Mouse (Mus musculus): ENCODE results near the gene Spa17.

Gene Spa17

GRCm38 (mm10) chr9:37615220-37615619 lies 1.7 kb upstream of the Spa17 start:
- DNase-seq: no peak

DNA sequence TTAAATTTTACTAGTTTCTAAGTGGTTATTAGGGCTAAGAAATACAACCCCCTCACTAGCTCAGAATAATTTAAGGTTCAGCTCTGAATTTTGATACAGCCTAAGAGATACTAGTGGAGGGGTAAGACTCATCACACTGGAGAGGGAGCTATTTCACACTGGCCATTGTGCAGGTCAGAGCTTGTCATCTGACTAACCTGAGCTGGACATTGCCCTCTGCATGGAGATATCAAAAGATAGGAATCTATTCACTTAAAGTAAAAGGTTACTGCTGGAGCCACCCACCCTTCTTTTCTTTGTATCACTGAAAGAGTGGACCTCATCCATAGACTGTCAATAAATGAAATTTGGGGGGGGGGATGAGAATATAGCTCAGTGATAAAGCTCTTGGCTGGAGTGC lies 794 bp upstream of the Spa17 start:
- DNase-seq: no peak

DNA sequence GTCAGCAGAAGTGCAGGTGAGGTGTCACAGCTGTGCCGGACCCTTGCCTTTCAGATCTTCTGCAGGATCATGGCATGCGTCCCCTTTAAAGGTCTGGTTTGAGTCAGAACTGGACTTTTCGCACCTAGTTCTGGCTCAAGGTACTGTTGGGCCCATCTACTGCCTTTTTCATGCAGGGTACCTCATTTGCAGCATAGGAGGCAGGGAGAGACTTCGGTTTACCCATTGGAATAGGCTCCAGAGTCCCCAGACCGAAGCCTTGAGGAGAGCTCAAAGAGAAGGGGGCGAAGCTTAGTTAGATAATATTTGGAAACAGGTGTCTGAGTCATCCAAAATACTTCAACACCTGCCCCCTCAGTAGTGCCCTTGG lies 374 bp upstream of the Spa17 start:
- no peak for DNase-seq

DNA sequence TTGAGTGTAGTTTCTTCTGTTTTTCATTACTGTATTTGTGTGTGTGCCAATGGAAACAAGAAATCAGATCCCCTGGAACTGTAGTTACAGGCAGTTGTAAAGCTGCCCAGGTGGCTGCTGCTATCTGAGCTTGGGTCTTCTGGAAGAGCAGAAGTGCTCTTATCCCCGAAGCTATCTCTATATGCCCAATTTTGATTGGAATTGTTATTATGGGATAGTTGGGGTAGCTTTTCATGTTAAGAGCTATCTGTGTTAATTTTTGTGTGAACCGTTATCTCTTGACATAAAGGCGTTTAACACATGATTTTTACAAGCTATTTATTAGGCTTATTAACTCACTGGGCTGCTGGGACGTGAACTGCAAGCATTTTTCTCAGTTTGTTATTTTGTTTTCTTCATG lies 4.0 kb downstream of the Spa17 start:
- DNase-seq: no peak

GRCm38 (mm10) chr9:37605089-37605488 lies 8.4 kb downstream of the Spa17 start:
- DNase-seq: no peak

GRCm38 (mm10) chr9:37600538-37601205 lies 12.8 kb downstream of the Spa17 start:
- DNase-seq: no peak

- DNase-seq: no peak
Measured at GRCm38 (mm10) chr9:37598637-37599036, 14.9 kb downstream of the Spa17 start.

DNA sequence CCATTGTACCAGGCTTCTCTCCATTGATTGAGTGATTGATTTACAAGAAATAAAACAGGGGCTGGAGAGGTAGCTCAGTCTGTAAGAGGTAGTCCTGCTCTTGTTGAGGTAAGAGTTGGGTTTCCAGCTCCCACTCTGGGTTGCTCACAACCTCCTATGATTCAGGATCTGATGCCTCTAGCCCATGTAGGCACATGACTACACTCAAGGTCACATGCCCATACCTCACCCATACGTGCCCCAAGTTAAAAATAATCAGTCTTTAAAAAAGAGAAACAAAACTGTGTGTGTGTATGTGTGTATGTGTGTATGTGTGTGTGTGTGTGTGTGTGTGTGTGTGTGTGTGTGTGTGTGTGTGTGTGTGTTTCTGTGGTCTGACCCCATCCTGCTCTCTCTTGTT lies 18.0 kb downstream of the Spa17 start:
- no peak for DNase-seq

- no peak for DNase-seq
Measured at GRCm38 (mm10) chr9:37593690-37594089, 19.8 kb downstream of the Spa17 start.

- DNase-seq: no peak
Measured at GRCm38 (mm10) chr9:37592633-37593032, 20.9 kb downstream of the Spa17 start.

DNA sequence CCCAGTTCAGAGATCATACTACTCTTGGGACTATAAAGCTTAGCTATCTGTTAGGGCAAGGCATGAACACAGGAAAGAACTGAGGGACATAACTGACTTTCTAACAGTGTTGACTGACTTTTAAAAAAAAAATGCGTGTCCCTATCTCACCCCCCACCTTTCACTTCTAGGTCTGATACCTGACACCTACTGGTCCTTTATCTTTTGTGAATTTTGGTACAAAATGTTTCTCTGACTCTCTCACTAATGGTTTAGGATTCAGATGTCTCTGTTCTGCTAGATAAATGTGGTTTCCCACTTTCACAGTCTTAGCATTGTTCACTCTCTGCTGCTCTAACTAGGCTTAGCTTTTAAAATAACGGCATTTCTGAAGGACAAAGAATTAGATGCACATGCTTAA lies 21.5 kb downstream of the Spa17 start:
- DNase-seq: no peak

DNA sequence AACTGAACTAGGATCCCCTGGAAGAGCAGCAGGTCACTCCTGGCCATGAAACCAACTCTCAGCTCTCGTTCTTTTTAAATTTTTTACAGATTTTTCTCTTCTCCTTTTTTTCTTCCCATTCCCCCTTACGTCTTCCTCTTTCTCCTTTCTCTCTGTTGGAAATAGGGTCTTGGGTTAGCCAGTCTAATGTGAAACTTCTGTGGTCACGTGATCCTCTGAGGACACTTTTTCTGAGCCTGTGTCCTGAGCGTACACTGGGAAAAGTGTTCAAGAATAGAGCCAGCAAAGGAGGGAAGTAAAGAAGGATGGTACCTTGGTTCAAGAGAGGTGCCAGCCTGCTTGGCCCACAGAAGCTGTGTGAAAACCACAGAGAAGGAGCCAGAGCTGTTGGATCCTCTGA lies 23.1 kb downstream of the Spa17 start:
- no peak for DNase-seq

DNA sequence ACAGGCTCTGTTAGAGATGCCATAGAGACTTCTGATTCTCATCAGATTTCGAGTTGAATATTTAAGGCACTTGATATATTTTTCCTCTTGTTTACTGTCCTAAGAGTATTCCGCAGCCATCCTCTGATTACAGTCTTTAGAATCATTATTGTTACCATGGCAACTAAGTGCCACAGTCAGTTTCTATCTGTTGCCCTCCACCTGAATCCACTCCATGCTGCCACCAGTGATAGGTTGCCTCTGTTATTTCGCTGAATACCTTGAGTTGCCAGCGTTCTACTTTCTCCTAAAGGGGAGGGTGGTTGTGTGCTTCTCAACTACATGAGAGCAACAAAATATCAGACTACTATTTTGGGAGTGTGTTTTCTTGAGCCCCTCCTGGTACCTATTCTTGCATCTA lies 26.8 kb downstream of the Spa17 start:
- no peak for DNase-seq

DNA sequence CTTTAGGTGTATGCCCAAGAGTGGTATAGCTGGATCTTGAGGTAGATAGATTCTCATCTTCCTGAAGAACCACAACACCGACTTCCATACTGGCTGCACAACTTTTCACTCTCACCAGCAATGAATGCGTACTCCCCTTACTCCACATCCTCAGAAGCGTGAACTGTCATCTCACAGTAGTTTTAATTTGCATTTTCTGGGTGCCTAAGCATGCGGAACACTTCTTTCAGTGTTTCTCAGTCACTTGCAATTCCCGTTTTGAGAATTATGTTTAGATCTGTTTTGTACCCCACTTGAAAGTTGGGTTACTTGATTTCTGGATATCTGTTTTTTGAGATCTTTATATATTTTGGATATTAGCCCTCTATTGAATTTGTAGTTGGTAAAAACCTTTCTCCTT lies 29.9 kb downstream of the Spa17 start:
- DNase-seq: no peak

GRCm38 (mm10) chr9:37576436-37576930 lies 37.0 kb downstream of the Spa17 start:
- no peak for DNase-seq

DNA sequence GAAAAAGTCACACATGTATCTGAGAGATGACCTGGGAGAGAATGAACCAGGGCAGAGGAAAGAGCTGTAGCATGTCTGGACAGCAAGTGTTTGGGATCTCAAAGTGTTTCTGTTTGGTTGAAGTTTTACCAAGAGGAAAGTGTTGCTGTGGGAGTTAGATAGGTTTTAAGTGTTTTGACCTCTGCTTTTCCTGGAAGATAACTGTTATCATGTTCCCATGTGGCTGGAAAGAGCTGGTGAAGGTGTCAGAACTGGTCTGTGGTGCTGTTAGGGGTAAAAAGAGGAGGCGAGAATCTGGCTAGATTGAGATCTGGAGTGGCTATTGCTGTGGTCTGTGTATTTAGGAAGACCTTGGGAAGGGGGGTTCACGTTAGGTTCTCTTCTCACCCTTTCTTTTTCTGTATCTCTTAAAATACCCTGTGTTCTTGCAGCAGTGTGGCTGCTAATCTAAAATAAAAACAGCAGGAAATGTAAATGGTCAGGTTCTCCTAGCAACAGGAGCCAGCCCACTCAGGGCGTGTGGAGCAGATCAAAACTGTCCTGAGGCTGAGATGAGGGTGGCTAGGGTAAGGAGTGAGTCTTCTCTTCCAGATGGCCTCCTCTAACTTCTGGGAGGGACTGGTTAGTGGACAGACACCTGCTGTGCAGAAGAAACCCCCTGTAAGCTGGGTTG lies 41.2 kb downstream of the Spa17 start:
- no peak for DNase-seq

DNA sequence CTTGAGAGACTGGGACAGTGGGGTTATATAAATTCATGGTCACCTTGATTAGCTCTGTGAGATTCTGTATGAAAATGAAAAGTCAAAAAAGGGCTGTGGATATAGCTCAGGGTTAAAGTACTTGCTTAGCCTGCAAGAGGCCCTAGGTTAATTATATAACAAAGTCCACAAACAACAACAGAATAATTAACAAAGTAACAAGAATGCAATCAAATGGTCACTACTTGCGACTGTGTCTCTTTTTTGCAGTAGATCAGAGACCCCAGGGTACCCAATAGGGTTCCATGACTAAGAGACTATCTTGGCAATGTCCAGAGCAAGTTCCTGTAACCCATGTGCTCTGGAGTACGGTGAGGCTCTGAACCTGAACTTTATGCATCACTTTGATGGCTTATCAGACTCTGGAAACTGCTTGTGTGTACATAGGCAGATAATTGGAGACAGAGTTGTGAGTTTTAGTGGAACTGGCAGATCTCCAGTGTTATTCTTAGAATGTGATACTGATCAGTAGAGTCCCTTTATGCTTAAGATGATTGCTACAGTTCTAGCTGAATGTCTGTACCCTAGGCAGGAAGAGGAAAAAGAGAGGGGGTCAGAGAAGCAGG lies 44.2 kb downstream of the Spa17 start:
- DNase-seq: no peak

- no peak for DNase-seq
Measured at GRCm38 (mm10) chr9:37568605-37569214, 44.8 kb downstream of the Spa17 start.

DNA sequence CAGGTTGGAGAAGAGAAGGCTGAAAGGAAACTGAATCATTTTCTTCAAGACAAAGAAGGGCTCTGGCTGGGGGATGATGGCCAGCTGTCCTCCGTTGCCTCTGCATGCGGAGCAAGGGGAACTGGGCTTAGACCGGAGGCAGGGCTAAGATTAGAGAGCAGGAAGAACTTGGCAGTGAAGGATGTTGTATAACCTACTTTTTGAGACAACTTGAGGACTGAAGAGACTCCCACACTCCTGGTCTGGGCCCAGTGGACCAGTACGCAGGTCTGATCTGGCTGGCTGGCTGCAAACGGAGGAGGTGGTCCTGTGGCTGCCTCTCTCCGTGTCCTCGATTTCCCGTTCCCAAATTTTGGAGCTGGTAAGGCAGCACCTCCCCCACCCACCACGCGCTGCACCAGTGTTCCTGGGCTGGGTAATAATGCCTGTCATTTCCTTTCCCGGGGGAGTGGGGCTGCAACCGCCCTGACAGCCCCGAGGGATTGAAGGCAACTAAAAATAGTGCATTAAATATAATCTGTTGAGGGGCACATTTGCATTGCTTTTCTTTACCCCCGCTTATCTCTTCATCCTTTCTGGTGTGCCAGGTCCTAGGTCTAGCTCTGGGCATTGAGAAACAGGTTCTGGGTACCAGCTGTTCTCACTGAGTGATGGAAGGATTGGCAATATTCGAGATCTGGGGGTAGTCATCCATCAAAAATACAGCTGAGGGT lies 45.5 kb downstream of the Spa17 start:
- no peak for DNase-seq

GRCm38 (mm10) chr9:37567454-37567853 lies 46.1 kb downstream of the Spa17 start:
- DNase-seq: no peak

DNA sequence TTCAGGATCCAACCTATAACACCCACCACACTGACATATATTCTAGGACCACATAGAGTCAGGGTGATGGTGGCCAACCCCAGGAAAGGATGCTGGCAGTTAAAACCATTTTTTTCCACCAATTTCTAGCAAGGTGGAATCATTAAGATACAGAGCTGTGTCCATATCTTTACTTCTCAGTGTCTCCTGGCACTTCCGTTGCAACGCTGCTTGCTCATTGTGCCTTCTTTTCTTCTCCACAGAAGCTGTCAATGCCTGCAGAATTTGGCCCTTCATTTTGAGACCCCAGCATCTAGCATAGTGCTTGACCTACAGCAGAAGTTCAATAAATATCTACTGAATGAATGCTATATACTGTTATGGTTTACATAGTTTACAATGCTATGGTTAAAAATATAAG lies 46.5 kb downstream of the Spa17 start:
- DNase-seq: no peak

- DNase-seq: no peak
Measured at GRCm38 (mm10) chr9:37563805-37564204, 49.7 kb downstream of the Spa17 start.

GRCm38 (mm10) chr9:37560617-37561016 lies 52.9 kb downstream of the Spa17 start:
- DNase-seq: no peak
